Mouse (Mus musculus) adrenal gland, adult 8-10 months (tissue): Measurements from ENCODE around the gene Trub1. TPM values are rescaled to one million over a fixed set of nuclear protein-coding genes. Genes with fewer than 3 reads are reported as not detected.
A peak's percentile ranks its signal among the peaks of the same experiment; 100 is the strongest.

ENCODE experiments used
- DNase-seq: peaks from one replicate; pipeline ENCODE4 v3.0.0; 2022
- total RNA-seq, 4 experiments: library from RNA; stranded (reverse); gene quantifications; 2 replicates each; pipeline ENCODE4 v1.2.4; 2022

Trub1 gene
- total RNA-seq, 4 experiments from 2014 or later: 15.9 to 20.2 (median 18.5) TPM

- DNase-seq: no peak
These were observed 9.6 kb upstream of the Trub1 start for GRCm38 (mm10) chr19:57442936-57443657.

GRCm38 (mm10) chr19:57445049-57445448, 7.7 kb upstream of the Trub1 start:
- DNase-seq: no peak

- no peak for DNase-seq
These were observed 1.9 kb upstream of the Trub1 start for GRCm38 (mm10) chr19:57450849-57451248.

- no peak for DNase-seq
These were observed 950 bp upstream of the Trub1 start for GRCm38 (mm10) chr19:57451762-57452161.

- no peak for DNase-seq
These were observed 497 bp downstream of the Trub1 start for GRCm38 (mm10) chr19:57453218-57453600.

GRCm38 (mm10) chr19:57455286-57455960, 2.7 kb downstream of the Trub1 start:
- DNase-seq: no peak

- peak; percentile 13 for DNase-seq
These were observed 4.4 kb downstream of the Trub1 start for GRCm38 (mm10) chr19:57457075-57457474.

- DNase-seq: no peak
These were observed 11.0 kb downstream of the Trub1 start for GRCm38 (mm10) chr19:57463741-57464140.

- DNase-seq: no peak
These were observed 13.0 kb downstream of the Trub1 start for GRCm38 (mm10) chr19:57465742-57466141.

- DNase-seq: no peak
These were observed 18.3 kb downstream of the Trub1 start for GRCm38 (mm10) chr19:57471033-57471432.

GRCm38 (mm10) chr19:57472169-57472568, 19.5 kb downstream of the Trub1 start:
- no peak for DNase-seq

- no peak for DNase-seq
These were observed 20.6 kb downstream of the Trub1 start for GRCm38 (mm10) chr19:57473301-57473700.

GRCm38 (mm10) chr19:57475298-57475697, 22.6 kb downstream of the Trub1 start:
- no peak for DNase-seq

GRCm38 (mm10) chr19:57477310-57477709, 24.6 kb downstream of the Trub1 start:
- no peak for DNase-seq

- DNase-seq: no peak
These were observed 25.3 kb downstream of the Trub1 start for GRCm38 (mm10) chr19:57478056-57478455.

- DNase-seq: no peak
These were observed 27.4 kb downstream of the Trub1 start for GRCm38 (mm10) chr19:57479886-57480655.

- no peak for DNase-seq
These were observed 29.1 kb downstream of the Trub1 start for GRCm38 (mm10) chr19:57481743-57482259.

- peak; percentile 52 for DNase-seq
These were observed 30.1 kb downstream of the Trub1 start for GRCm38 (mm10) chr19:57482815-57483214.

- no peak for DNase-seq
These were observed 34.4 kb downstream of the Trub1 start for GRCm38 (mm10) chr19:57487051-57487658.

- DNase-seq: no peak
These were observed 36.8 kb downstream of the Trub1 start for GRCm38 (mm10) chr19:57489527-57489926.

- no peak for DNase-seq
These were observed 38.3 kb downstream of the Trub1 start for GRCm38 (mm10) chr19:57491030-57491429.

- no peak for DNase-seq
These were observed 41.3 kb downstream of the Trub1 start for GRCm38 (mm10) chr19:57494020-57494419.
